Mouse (Mus musculus) yolk sac, embryonic 10.5 days (tissue): ENCODE measurements at regions not wholly inside any gene's neighbourhood (a gene's known extent, or its start where the extent isn't known, plus 50 kb on each side); places are given as distances from the start of the nearest gene placed in this dataset.
"Not testable (repeated sequence)": the region's sequence is repeated elsewhere in the genome, so short reads cannot be mapped to it uniquely, and the experiment has no call there.

Experiments used
- DNase-seq: peaks from one replicate; pipeline ENCODE4 v3.0.0-alpha.2; 2017; ENCODE audit warnings: low spot score

DNA sequence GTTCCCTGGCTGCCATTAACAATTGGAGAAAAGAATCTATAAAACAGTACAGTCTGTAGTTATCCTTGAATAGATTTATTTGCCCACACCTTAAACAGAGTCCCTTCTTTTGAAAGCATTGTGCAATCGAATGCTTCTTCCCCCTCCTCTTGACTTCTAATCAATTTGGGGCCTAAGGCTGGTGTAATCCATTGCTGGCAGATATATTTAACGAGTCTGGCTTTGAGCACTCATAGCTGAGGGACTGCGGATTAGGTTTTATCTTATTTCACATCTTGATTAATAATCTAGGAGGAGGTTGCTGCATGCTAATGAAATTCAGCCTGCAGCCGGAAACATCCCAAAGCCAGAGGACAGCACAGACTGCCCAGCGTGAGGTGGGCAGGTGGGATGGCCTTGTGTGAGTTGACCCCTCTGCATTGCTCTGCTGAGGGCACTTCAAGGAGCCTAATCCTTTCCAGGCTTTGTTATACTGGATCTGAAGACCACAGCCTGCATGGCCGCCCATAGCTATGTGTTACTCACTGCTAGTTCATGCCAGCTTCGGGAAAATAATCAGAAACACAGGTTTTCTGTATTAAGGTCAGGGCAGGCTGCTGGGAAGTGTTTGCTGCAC lies 163.6 kb downstream of the Mterf1b start:
- DNase-seq = no peak

DNA sequence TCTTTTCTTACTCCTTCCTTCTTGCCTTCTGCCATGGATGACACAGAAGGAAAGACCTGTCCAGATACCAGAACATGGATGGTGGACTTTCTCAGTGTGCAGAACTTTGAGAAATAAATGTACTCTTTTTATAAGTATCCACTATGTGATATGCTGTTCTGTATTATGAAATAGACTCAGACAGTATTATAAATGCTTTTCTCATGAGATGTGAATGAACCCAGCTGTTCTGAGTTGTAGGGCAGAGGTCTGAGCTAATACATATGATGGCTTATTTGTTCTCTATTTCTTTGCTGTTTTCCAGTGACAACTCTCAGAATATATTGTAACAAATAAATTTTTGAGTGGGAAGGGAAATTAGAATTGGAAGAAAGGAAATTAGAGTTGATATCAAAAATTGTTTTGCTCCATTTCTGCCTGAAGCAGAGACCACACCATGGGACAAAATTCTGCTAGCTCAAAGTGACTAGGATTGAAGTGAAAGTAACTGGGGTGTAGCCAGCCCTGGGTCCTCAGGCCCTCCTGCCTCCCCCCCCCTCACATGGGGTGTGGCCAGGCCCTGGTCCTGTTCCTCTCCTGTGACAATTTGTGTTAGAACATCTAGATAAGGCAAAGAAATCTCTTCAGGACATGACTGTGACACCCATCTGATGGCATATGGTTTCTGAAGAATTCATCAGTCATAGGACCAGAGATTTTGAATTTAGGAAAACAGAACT lies 164.5 kb downstream of the Mterf1b start:
- DNase-seq = not testable (repeated sequence)

- DNase-seq = not testable (repeated sequence)
Measured at GRCm38 (mm10) chr5:4361547-4361946, 169.4 kb downstream of the Mterf1b start.

- not testable (repeated sequence) for DNase-seq
Measured at GRCm38 (mm10) chr5:4384719-4385118, 192.6 kb downstream of the Mterf1b start.

DNA sequence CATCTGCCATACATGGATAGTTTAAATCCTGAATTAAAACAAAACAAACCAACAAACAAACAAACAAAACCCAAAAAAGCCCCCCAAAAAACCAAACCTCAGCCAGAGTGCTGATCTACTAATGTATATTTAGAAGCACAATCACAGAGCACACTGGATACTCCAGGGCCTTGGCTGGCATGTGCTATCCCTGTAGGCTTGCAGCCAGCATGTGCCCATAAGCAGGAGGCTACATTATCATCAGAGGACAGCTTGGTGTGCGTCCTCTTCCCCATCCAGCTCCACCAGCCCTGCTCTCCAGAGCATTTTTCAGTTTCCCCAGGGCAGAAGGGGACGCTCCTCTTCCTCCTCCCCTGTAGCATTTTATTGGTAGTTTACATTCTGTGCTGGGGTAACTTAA lies 198.9 kb downstream of the Mterf1b start:
- DNase-seq = no peak

- not testable (repeated sequence) for DNase-seq
Measured at GRCm38 (mm10) chr5:4394353-4395052, 202.3 kb downstream of the Mterf1b start.

DNA sequence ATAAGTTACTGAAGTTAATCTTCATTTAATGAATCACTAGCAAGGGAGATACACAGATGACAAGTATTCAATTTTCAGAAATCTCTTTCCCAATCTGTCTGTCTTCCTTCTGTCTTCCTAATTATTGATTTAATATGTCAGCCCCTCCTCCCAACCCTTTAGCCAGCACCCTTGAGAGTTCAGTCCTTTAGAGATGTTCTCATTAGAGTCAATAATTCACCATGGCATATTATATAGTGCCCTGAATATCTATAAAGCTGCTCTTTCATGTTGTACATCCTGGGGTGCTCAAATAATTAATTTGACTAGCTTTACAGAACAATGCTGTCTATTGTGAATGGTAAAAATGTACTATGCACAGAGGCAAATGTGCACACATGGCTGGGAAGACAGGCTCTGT lies 205.9 kb downstream of the Mterf1b start:
- no peak for DNase-seq

GRCm38 (mm10) chr5:4417761-4418160 lies 225.6 kb downstream of the Mterf1b start:
- no peak for DNase-seq
